Mouse (Mus musculus) liver, embryonic 12.5 days (tissue): ENCODE measurements around the gene Copz2. TPM values are rescaled to one million over a fixed set of nuclear protein-coding genes. Genes with fewer than 3 reads are reported as not detected.
A peak's percentile ranks its signal among the peaks of the same experiment; 100 is the strongest.

ENCODE experiments used
- ATAC-seq: fragments of 200-750 bp; cut with Nextera tagmentation; 2 replicates; pipeline ENCODE4 v1.8.0; 2017; ENCODE audit warnings: moderate number of reproducible peaks, mild to moderate bottlenecking, moderate library complexity
- H3K27ac ChIP-seq: fragments of 300-500 bp; sonication (generic); 2 replicates; pipeline ENCODE4 v1.5.1; 2016; ENCODE audit warnings: mild to moderate bottlenecking
- H3K27me3 ChIP-seq: fragments of 300-500 bp; sonication (generic); replicated peaks from 2 replicates; pipeline ENCODE4 v1.6.1; 2016; ENCODE audit warnings: mild to moderate bottlenecking, moderate library complexity
- H3K36me3 ChIP-seq: fragments of 300-500 bp; sonication (generic); 2 replicates; pipeline ENCODE4 v1.6.1; 2016; ENCODE audit warnings: mild to moderate bottlenecking, moderate library complexity
- H3K4me1 ChIP-seq: fragments of 300-500 bp; sonication (generic); 2 replicates; pipeline ENCODE4 v1.6.1; 2016
- H3K4me2 ChIP-seq: fragments of 300-500 bp; sonication (generic); 2 replicates; pipeline ENCODE4 v1.6.1; 2016; ENCODE audit warnings: mild to moderate bottlenecking, moderate library complexity
- H3K4me3 ChIP-seq: fragments of 300-500 bp; sonication (generic); 2 replicates; pipeline ENCODE4 v1.5.1; 2016; ENCODE audit warnings: mild to moderate bottlenecking, moderate library complexity
- H3K9ac ChIP-seq: fragments of 300-500 bp; sonication (generic); 2 replicates; pipeline ENCODE4 v1.6.1; 2016; ENCODE audit warnings: mild to moderate bottlenecking, moderate library complexity
- H3K9me3 ChIP-seq: fragments of 300-500 bp; sonication (generic); replicated peaks from 2 replicates; pipeline ENCODE4 v1.6.1; 2016; ENCODE audit warnings: mild to moderate bottlenecking, moderate library complexity
- WGBS: fragments of 180-500 bp; shearing (Covaris S2); methylation state at CpG from one replicate; pipeline ENCODE4 v1.1.7; 2016; ENCODE audit not compliant: insufficient replicate concordance; 5-methylcytosine and 5-hydroxymethylcytosine counted together
- polyA plus RNA-seq: library from polyadenylated mRNA; unstranded; fragments of >200 nt; fragmentation: Nextera tagmentation; extraction: Ambion mirVana; gene quantifications from 2 replicates; pipeline ENCODE4 v1.2.1, GENCODE M21; 2016

Copz2 gene
- polyA plus RNA-seq, 1 experiment from 2014 or later = 25.6 TPM

DNA sequence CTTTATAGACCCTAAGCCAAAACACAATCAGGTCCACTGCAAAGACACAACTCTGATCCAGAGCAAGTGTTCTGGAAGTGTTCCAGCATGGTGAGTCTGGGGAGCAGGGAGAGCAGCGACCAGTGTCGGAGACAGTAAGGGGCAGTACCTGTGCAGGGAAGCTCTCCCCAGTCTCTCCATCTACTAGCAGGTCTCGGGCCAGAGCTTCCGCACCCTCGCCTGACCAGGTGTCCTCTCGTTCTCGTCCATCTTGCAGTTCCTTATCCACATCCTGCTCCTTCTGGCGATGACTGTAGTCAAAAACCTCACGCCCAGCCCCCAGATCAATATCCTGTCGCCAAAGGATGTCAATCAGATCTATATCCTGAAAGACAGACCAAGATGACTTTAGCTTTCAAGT is 27.7 kb upstream of the Copz2 start:
- Histone ChIP-seq H3K9me3 (no peaks in the 10 kb centered on the region), H3K4me3 (no peak overlapping the region), H3K36me3 (peaks cover 87% of the 10 kb centered on the region), H3K27ac (no peak overlapping the region), H3K9ac (no peak overlapping the region), H3K27me3 (no peaks in the 10 kb centered on the region), H3K4me2 (no peak overlapping the region), H3K4me1 (peaks cover 44% of the 10 kb centered on the region)
- WGBS = 86% methylated on average over 10 of the region's 10 CpGs
- no peak for ATAC-seq

DNA sequence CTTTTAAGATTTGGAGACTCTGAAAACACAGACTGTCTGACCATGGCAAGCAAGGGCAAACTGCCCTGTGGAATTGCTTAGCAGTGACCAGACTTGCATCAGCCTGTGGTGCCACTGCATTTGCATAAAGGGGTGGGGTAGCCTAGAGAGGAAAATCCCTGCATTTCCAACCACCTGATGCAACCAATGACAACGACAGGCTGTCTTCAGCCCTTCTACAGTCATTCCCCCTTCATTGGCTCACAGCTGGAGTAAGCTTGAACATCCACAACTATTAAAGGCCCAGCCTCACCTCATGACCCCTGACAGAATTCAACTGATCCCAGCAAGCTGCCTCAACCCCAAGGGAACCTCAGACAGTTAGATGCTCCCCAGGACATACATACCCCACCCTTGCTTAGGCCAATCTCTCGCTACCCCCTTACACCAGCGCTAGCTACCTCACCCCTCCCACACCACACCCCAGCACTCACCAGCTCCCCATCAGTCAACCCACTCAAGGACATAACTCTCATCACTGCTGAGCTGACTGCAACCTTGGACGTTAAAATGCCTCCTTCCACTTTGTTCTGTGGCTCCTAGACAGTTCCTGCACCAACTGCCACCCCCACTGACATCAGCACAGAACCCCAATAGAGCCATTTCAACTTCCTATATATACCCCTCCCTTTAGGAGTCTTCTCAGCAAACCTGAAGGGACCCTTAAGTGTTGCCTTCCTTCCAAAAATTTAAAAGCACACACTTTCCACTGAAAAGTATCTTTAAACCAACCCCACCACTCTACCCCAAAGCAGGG is 26.8 kb upstream of the Copz2 start:
- no peaks in the 10 kb centered on the region for H3K27me3 ChIP-seq
- H3K9ac ChIP-seq = peak overlapping the region; percentile 60; the same call in 1 of the 2 replicates
- peaks cover 87% of the 10 kb centered on the region for H3K36me3 ChIP-seq
- peak overlapping the region; percentile 53 for H3K4me3 ChIP-seq
- H3K4me2 ChIP-seq = peak overlapping the region; percentile 85
- peaks cover 53% of the 10 kb centered on the region for H3K4me1 ChIP-seq
- H3K9me3 ChIP-seq = no peaks in the 10 kb centered on the region
- ATAC-seq = peak; percentile 8; the same call in 1 of the 2 replicates
- H3K27ac ChIP-seq = peak overlapping the region; percentile 62
- WGBS = 48% methylated on average over 4 of the region's 4 CpGs

DNA sequence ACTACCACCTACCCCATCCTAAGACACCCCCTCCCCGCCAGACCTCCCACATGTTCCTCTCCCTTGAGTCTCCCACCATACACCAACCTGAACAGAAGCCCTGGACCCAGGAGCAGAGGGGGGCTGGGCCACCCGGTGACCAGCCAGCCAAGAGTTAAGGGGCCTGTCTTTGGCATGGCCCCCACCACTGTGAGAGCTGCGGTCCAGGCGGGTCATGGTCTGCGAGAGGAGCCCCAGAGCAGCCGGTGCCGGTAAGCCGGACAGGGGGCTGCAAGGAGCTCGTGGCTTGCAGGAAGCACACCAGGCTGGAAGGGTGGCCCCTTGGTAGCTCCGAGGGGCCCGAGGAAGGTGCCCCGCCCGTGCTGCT is 26.2 kb upstream of the Copz2 start:
- Histone ChIP-seq H3K9ac (peak overlapping the region; percentile 60), H3K4me3 (peak overlapping the region; percentile 53), H3K27me3 (no peaks in the 10 kb centered on the region), H3K9me3 (no peaks in the 10 kb centered on the region), H3K4me1 (peaks cover 59% of the 10 kb centered on the region), H3K4me2 (peak overlapping the region; percentile 85), H3K36me3 (peaks cover 83% of the 10 kb centered on the region), H3K27ac (peak overlapping the region; percentile 62)
- ATAC-seq = no peak
- 29% methylated on average over 13 of the region's 13 CpGs for WGBS

DNA sequence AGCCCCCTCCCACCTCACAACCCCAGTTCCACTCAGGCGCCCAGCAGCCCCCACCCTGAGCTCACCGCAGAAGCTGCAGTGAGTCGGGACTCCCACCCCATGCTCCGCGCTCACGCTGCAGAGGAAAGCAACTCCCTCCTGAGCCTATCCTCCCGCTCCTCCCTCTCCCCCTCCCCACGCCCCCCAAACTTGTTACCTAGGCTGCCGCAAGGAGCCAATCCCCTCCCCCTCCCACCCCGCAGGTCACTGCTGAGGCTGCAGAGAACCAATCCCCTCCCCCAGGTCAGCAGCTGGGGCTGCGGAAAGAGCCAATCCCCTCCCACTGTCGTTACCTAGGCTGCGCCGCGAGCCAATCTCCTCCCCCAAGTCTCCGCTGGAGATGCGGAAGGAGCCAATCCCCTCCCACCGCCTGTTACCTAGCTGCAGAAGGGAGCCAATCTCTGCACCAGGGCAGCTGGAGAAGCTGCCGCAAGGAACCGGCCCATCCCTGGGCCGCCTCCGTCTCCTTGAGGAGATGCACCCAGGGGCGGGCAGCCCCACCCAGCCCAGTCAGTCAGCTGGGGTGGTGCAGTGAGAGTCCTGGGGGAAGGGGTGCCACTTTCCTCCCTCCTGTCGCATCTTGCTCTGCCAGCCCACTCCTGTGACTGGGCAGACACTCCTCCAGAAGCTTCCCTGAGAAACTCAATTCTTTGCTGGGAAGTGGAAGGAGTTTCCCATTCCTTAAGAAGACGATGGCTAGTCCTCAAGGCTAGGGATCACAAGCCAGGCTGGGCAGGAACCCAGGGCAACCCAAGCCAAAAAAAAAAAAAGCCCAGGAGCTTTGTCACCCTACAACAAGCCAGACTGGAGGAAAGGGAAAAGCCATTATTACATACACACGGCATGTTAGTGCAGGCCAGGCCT is 25.5 kb upstream of the Copz2 start:
- ATAC-seq = peak; percentile 86
- no peaks in the 10 kb centered on the region for H3K27me3 ChIP-seq
- H3K4me3 ChIP-seq = peak overlapping the region; percentile 53
- H3K27ac ChIP-seq = peak overlapping the region; percentile 66; the same call in 1 of the 2 replicates
- no peaks in the 10 kb centered on the region for H3K9me3 ChIP-seq
- 9% methylated on average over 26 of the region's 26 CpGs for WGBS
- H3K4me2 ChIP-seq = peak overlapping the region; percentile 85
- peak overlapping the region; percentile 60 for H3K9ac ChIP-seq
- peaks cover 66% of the 10 kb centered on the region for H3K4me1 ChIP-seq
- peaks cover 76% of the 10 kb centered on the region for H3K36me3 ChIP-seq

DNA sequence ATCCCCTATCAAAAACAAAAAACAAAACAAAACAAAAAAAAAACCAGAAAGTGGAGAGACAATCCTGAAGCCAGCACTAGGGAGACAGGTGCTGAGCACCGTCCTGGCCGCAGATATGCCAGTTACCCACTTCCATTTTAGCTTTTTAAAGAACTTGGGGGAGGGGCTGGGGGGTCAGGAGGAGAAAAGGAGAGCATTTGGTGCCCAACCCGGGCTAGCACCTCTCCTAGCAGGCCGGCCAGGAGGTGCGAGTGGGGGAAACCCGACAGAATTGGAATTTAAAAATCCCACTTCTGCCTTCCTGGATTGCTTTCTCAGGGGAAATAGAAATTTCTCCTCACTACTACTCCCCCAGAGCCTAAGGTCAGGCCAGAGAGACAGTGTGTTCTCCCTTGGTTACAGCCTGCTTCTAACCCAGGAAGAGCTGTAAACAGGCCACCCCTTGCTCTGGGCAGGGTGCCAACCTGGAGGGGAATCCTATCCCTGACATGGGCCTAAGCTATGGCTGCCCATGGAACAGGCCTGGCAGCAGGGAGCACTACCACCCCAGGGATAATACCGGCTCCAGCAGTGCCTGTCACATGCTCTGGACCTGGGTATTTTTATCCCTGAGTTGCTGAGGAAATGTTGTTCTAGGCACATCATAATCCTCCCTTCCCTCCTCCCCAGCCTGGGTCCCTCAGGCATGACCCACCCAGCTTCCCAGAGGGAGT is 24.7 kb upstream of the Copz2 start:
- no peaks in the 10 kb centered on the region for H3K27me3 ChIP-seq
- peak overlapping the region; percentile 60; the same call in 1 of the 2 replicates for H3K9ac ChIP-seq
- H3K4me3 ChIP-seq = 0 out of 2 replicates have a peak overlapping the region, but pooled peaks have one; percentile 5
- 57% methylated on average over 7 of the region's 7 CpGs for WGBS
- H3K27ac ChIP-seq = peak overlapping the region; percentile 66
- H3K9me3 ChIP-seq = no peaks in the 10 kb centered on the region
- peaks cover 68% of the 10 kb centered on the region for H3K36me3 ChIP-seq
- peak overlapping the region; percentile 85 for H3K4me2 ChIP-seq
- no peak for ATAC-seq
- peaks cover 66% of the 10 kb centered on the region for H3K4me1 ChIP-seq

DNA sequence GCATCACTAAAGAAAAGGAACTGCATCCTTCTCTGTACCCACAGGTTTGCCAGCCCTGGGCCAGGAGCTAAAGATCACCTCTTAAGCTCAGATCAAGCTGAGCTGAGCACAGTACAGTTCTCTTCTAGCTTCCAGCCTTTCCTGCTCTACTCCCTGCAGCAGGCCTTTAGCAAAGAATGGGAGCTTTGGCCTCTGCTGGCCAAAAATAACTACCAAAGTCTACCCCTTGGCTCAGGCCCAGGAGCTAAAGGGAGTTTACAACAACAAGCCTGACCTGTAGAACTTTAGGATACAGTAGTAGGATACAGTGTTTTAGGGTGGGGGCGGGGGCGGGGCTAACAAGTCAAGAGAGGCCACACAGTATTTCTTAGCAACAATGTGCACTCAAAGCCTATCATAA is 23.2 kb upstream of the Copz2 start:
- 0 out of 2 replicates have a peak overlapping the region, but pooled peaks have one; percentile 8 for H3K9ac ChIP-seq
- H3K4me1 ChIP-seq = peaks cover 75% of the 10 kb centered on the region
- H3K9me3 ChIP-seq = no peaks in the 10 kb centered on the region
- no peaks in the 10 kb centered on the region for H3K27me3 ChIP-seq
- peak overlapping the region; percentile 42; the same call in 1 of the 2 replicates for H3K27ac ChIP-seq
- peaks cover 53% of the 10 kb centered on the region for H3K36me3 ChIP-seq
- 58% methylated on average over 2 of the region's 2 CpGs for WGBS
- peak overlapping the region; percentile 89 for H3K4me2 ChIP-seq
- H3K4me3 ChIP-seq = no peak overlapping the region
- ATAC-seq = no peak

DNA sequence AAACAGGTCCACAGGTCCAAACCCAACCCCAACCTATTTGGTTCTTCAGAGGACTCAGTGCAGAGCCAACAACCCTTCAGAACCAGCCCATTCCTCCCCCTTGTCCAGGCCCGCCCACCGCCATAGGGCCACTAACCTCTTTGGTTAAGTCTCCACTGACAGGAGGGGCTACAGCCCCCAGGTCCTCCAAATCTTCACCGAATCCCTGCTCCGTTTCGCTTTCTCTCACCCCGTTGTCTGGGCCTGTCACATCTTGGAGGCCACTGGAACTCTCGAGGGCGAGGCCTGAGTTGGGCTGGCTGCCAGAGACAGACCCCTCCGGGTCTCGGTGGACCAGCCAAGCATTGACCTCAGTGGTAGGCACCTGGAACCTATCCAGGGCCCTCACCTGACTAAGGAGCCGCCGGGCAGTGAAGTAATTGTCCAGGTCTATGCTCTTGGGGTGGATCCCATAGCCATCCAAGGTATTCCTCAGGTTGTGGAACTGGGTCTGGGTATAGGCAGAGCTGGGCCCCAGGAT is 22.5 kb upstream of the Copz2 start:
- WGBS = 86% methylated on average over 12 of the region's 12 CpGs
- Histone ChIP-seq H3K36me3 (peaks cover 46% of the 10 kb centered on the region), H3K27me3 (no peaks in the 10 kb centered on the region), H3K9ac (0 out of 2 replicates have a peak overlapping the region, but pooled peaks have one; percentile 8), H3K27ac (0 out of 2 replicates have a peak overlapping the region, but pooled peaks have one; percentile 6), H3K9me3 (no peaks in the 10 kb centered on the region), H3K4me1 (peaks cover 79% of the 10 kb centered on the region), H3K4me2 (peak overlapping the region; percentile 89), H3K4me3 (no peak overlapping the region)
- no peak for ATAC-seq

DNA sequence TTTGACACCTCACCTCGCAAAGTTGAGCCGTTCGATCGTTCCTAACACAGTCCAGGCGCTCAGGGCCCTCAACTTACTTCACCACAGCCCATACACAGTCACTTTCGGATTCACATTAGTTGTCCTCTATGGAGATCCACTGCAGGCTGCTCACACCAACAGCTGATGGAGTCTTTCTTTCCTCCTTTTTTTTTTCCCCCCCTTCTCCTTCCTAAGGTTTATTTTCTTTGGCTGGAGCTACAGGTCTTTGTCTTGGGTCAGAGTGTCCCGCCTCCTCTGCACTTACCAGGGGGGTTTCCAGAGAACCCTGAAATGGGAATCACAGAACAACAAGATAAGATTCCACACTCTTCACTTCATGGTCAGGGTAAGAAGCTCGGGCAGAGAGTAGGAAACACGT is 21.8 kb upstream of the Copz2 start:
- Histone ChIP-seq H3K9me3 (no peaks in the 10 kb centered on the region), H3K36me3 (peaks cover 39% of the 10 kb centered on the region), H3K4me2 (peak overlapping the region; percentile 89), H3K27ac (no peak overlapping the region), H3K4me3 (peak overlapping the region; percentile 5), H3K27me3 (no peaks in the 10 kb centered on the region), H3K4me1 (peaks cover 75% of the 10 kb centered on the region), H3K9ac (peak overlapping the region; percentile 0; the same call in 1 of the 2 replicates)
- WGBS = 76% methylated on average over 9 of the region's 9 CpGs
- no peak for ATAC-seq

DNA sequence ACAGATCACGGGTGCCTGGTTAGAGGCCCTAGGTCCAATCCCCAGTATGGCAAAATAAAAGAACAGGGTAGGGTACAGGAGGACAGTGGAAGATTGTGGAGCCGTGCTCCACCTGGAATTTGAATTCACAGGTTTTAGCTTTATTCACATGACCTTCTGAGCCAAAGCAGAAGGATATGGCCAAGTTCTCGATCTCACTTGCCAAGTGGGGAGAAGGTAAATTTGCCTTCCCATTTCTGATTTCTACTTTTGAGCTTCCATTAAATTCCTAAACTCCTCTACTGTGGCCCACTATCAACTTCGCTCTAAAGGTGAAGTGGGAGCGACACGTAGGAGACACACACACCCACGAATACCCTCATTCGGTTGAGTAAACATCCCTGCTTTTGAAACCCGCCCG is 20.8 kb upstream of the Copz2 start:
- Histone ChIP-seq H3K36me3 (peaks cover 33% of the 10 kb centered on the region), H3K27me3 (0 out of 2 replicates have a peak, but pooled peaks cover 3% of the 10 kb centered on the region), H3K4me3 (peak overlapping the region; percentile 89), H3K27ac (peak overlapping the region; percentile 98), H3K4me2 (peak overlapping the region; percentile 89), H3K4me1 (peaks cover 65% of the 10 kb centered on the region), H3K9ac (peak overlapping the region; percentile 88), H3K9me3 (no peaks in the 10 kb centered on the region)
- 13% methylated on average over 10 of the region's 10 CpGs for WGBS
- ATAC-seq = no peak

DNA sequence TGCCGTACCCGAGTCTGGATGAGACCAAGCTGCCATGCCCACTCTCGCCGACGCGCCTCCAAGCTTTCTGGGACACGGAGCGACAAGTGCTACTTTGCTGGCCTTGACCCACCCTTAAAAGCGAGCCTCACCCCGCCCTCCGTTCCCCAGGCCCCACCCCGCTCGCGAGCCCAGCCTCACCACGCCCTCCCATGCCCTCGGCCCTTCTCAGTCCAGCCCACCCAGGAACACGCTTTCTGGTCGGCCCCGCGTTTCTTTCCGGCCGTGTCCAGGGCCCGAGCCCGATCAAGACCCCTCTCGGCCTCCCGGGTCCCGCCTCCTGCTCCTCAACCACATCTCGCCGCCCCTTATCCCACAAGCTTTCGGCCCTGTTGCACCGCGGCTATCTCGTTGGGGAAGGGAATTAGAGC is 20.3 kb upstream of the Copz2 start:
- under 1% methylated on average over 33 of the region's 33 CpGs for WGBS
- peak; percentile 84 for ATAC-seq
- Histone ChIP-seq H3K27ac (peak overlapping the region; percentile 98), H3K36me3 (peaks cover 33% of the 10 kb centered on the region), H3K27me3 (0 out of 2 replicates have a peak, but pooled peaks cover 4% of the 10 kb centered on the region), H3K4me1 (peaks cover 60% of the 10 kb centered on the region), H3K9me3 (no peaks in the 10 kb centered on the region), H3K4me2 (peak overlapping the region; percentile 89), H3K4me3 (peak overlapping the region; percentile 89), H3K9ac (peak overlapping the region; percentile 88)
